9 mouse cellular contexts compared by ENCODE assay signal in genomic region chr13:21253569-21253968, GRCm38 (mm10). TPM values are rescaled to one million over a fixed set of nuclear protein-coding genes. Genes with fewer than 3 reads are reported as not detected.
DNase-seq lines count a peak whose midpoint lies in the region; ATAC-seq and TF ChIP-seq lines count a peak whose summit lies in the region.
"Had no signal": no experiment of that assay in that cellular context is flagged by ENCODE, and none has a peak within 500 bp of the region (broad histone marks: within the 10 kb centered on the region; RNA-seq: fewer than 3 reads in every experiment).

No protein-coding gene starts in this region.

- WGBS in forebrain, embryonic 12.5 days, result under 1% methylated on average over 12 of the region's 12 CpGs
- 2% methylated on average over 12 of the region's 12 CpGs for WGBS in liver, embryonic 15.5 days (ENCODE audit: insufficient replicate concordance)

- no peak for TF ChIP-seq CTCF in CH12.LX (conservative IDR thresholded peaks at IDR 0.05 in 1 of 2, IDR thresholded peaks at IDR 0.05 in 1 of 2; ENCODE audit: low read depth in 2 of 2, low read length in 2 of 2)

- no peak for TF ChIP-seq RAD21 in CH12.LX (IDR thresholded peaks at IDR 0.05; ENCODE audit: low read depth, low read length)

- H3K79me2 ChIP-seq in CH12.LX (replicated peaks; ENCODE audit: control insufficient read depth, extremely low read depth, insufficient read depth, poor library complexity, severe bottlenecking), result no peaks in the 10 kb centered on the region

- H3K4me2 ChIP-seq in CH12.LX (ENCODE audit: insufficient read depth, low read depth, poor library complexity, severe bottlenecking), result peak overlapping the region; percentile 97
- H3K4me2 ChIP-seq in forebrain, embryonic 12.5 days, result peak overlapping the region; percentile 62
- peak overlapping the region; percentile 72 for H3K4me2 ChIP-seq in liver, embryonic 15.5 days

- dilution Hi-C loops in CH12.LX (cut with MboI; ENCODE audit: extremely low pct_ligation_motif_present, extremely low pct_unique_long_range_greater_than_20kb, low sequenced_read_pairs), result no loop called here

- H3K36me3 ChIP-seq in CH12.LX (replicated peaks in 1 of 2; ENCODE audit: control insufficient read depth in 1 of 2, insufficient read depth in 1 of 2, low read length in 1 of 2), result no peaks in the 10 kb centered on the region
- no peaks in the 10 kb centered on the region for H3K36me3 ChIP-seq in forebrain, embryonic 12.5 days (replicated peaks)
- H3K36me3 ChIP-seq in liver, embryonic 15.5 days (replicated peaks), result no peaks in the 10 kb centered on the region

- ATAC-seq in forebrain, embryonic 12.5 days (ENCODE audit: low FRiP score), result peak; percentile 57
- ATAC-seq in liver, embryonic 15.5 days (ENCODE audit: insufficient read depth), result no peak

- peaks cover 7 to 13% of the 10 kb centered on the region in 2 experiments for H3K4me1 ChIP-seq in CH12.LX (ENCODE audit: control insufficient read depth in 1 of 2, insufficient read depth in 2 of 2)
- H3K4me1 ChIP-seq in forebrain, embryonic 12.5 days, result no peaks in the 10 kb centered on the region
- H3K4me1 ChIP-seq in liver, embryonic 15.5 days (replicated peaks), result peaks cover 6% of the 10 kb centered on the region

- H3K9ac ChIP-seq in CH12.LX (ENCODE audit: insufficient read depth, low read depth), result peak overlapping the region; percentile 26
- peak overlapping the region; percentile 56 for H3K9ac ChIP-seq in forebrain, embryonic 12.5 days
- H3K9ac ChIP-seq in liver, embryonic 15.5 days, result peak overlapping the region; percentile 18; the same call in 1 of the 2 replicates

- no peak for TF ChIP-seq EP300 in CH12.LX (IDR thresholded peaks at IDR 0.05; ENCODE audit: low read length)

- no peak overlapping the region for H3K27ac ChIP-seq in CH12.LX (ENCODE audit: insufficient read depth, low read depth)
- no peak overlapping the region for H3K27ac ChIP-seq in forebrain, embryonic 12.5 days
- H3K27ac ChIP-seq in liver, embryonic 15.5 days (replicated peaks), result no peak overlapping the region

- peaks cover 53% of the 10 kb centered on the region for H3K27me3 ChIP-seq in CH12.LX (replicated peaks)
- peaks cover 23% of the 10 kb centered on the region for H3K27me3 ChIP-seq in forebrain, embryonic 12.5 days
- H3K27me3 ChIP-seq in liver, embryonic 15.5 days, result peaks cover 44% of the 10 kb centered on the region

- H3K9me3 ChIP-seq in CH12.LX (replicated peaks; ENCODE audit: low read length), result no peaks in the 10 kb centered on the region
- H3K9me3 ChIP-seq in forebrain, embryonic 12.5 days, result no peaks in the 10 kb centered on the region
- H3K9me3 ChIP-seq in liver, embryonic 15.5 days (replicated peaks), result no peaks in the 10 kb centered on the region

- in situ Hi-C loops in CH12.LX (cut with MboI; ENCODE audit: low pct_ligation_motif_present, low pct_unique_long_range_greater_than_20kb, low sequenced_read_pairs), result no loop called here

- peak overlapping the region; percentile 61 to 75 (median 64) for H3K4me3 ChIP-seq in CH12.LX (replicated peaks in 1 of 3; ENCODE audit: low read depth in 2 of 3, low read length in 2 of 3, poor library complexity in 1 of 3)
- H3K4me3 ChIP-seq in forebrain, embryonic 12.5 days (replicated peaks), result peak overlapping the region; percentile 50
- H3K4me3 ChIP-seq in liver, embryonic 15.5 days (replicated peaks), result peak overlapping the region; percentile 57

- no peak for TF ChIP-seq POLR2A in CH12.LX (IDR thresholded peaks at IDR 0.05; ENCODE audit: low read depth, low read length)

- peak; percentile 30 to 47 for DNase-seq in cerebellum, postnatal 10 days
- DNase-seq in cerebellum, postnatal 4 days (ENCODE audit: low spot score in 2 of 2), result no peak
- DNase-seq in CH12.LX (ENCODE audit: extremely low read depth), result no peak
- DNase-seq in adrenal gland, postnatal 36 days, result no peak
- no peak for DNase-seq in left cerebral cortex, adult 9 months (ENCODE audit: low spot score in 2 of 2)
- DNase-seq in adrenal gland, postnatal 4 days (ENCODE audit: low spot score in 2 of 2), result no peak
- DNase-seq: B cell, adult 2 months had no signal

TF ChIP-seq in CH12.LX, 34 proteins besides CTCF, POLR2A, EP300 and RAD21:
- TF ChIP-seq MYC (IDR thresholded peaks at IDR 0.05; ENCODE audit: low read depth, low read length), result no peak
- no peak for TF ChIP-seq CHD2 (IDR thresholded peaks at IDR 0.05; ENCODE audit: low read length)
- no peak for TF ChIP-seq POLR2AphosphoS2 (IDR thresholded peaks at IDR 0.05; ENCODE audit: low read depth, low read length)
- no peak for TF ChIP-seq E2F4 (IDR thresholded peaks at IDR 0.05; ENCODE audit: insufficient replicate concordance, low read depth, low read length)
- TF ChIP-seq ELF1 (IDR thresholded peaks at IDR 0.05; ENCODE audit: low read depth, low read length), result no peak
- TF ChIP-seq PAX5 (IDR thresholded peaks at IDR 0.05; ENCODE audit: low read length), result no peak
- TF ChIP-seq MAZ (IDR thresholded peaks at IDR 0.05; ENCODE audit: low read depth, low read length), result no peak
- TF ChIP-seq USF1 (IDR thresholded peaks at IDR 0.05; ENCODE audit: low read depth, low read length), result no peak
- TF ChIP-seq KAT2A (IDR thresholded peaks at IDR 0.05; ENCODE audit: insufficient replicate concordance, low read length), result no peak
- no peak for TF ChIP-seq NELFE (IDR thresholded peaks at IDR 0.05; ENCODE audit: low read depth, low read length)
- TF ChIP-seq IRF4 (IDR thresholded peaks at IDR 0.05; ENCODE audit: low read depth, low read length), result no peak

RNA-seq across cellular contexts. Expression of gene Gpx5, which starts 39.0 kb away (rescaled TPM):
- total RNA-seq in CH12.LX (2012; rRNA removed) (not detected in 2 replicates), CH12.LX (2014; rRNA removed) (not detected in 2 replicates)
- not detected in 2 replicates for polyA plus RNA-seq in CH12.LX (2012; ENCODE audit: insufficient read length, low read depth)
- not detected in 2 replicates for polyA plus RNA-seq in forebrain, embryonic 12.5 days (2016; fragmentation: Nextera tagmentation; extraction: Ambion mirVana)
- not detected in 2 replicates for polyA plus RNA-seq in liver, embryonic 15.5 days (2015; fragmentation: Nextera tagmentation; extraction: Ambion mirVana)
- not detected for total RNA-seq in adrenal gland, postnatal 36 days (2021)
- total RNA-seq in adrenal gland, postnatal 4 days (2021), result not detected

RNA-seq across cellular contexts. Expression of gene Gpx6, which starts 58.4 kb away (rescaled TPM):
- total RNA-seq in CH12.LX (2012; rRNA removed) (0.29 TPM in 1 of 2 replicates, not detected in the other), CH12.LX (2014; rRNA removed) (1.3 and 1.4 TPM in 2 replicates)
- polyA plus RNA-seq in CH12.LX (2012; ENCODE audit: insufficient read length, low read depth), result 1.2 and 2.2 TPM in 2 replicates
- not detected in 2 replicates for polyA plus RNA-seq in forebrain, embryonic 12.5 days (2016; fragmentation: Nextera tagmentation; extraction: Ambion mirVana)
- not detected in 2 replicates for polyA plus RNA-seq in liver, embryonic 15.5 days (2015; fragmentation: Nextera tagmentation; extraction: Ambion mirVana)
- not detected for total RNA-seq in adrenal gland, postnatal 36 days (2021)
- under 1 TPM in 1 of 2 experiments, not detected in 1; 0.81 TPM for total RNA-seq in adrenal gland, postnatal 4 days (2021)

Comparison
In these comparisons a context has a peak if more than half of its experiments do, and no peak if none do; other contexts are left out.
1. DNase-seq: peak in cerebellum, postnatal 10 days (2 of 2); none in cerebellum, postnatal 4 days (0 of 2), CH12.LX (single experiment), adrenal gland, postnatal 36 days (0 of 2), left cerebral cortex, adult 9 months (0 of 2) and adrenal gland, postnatal 4 days (0 of 2).
2. Peak in every context shown above with its lines, with median percentiles within 50 percentile points of each other: H3K4me2 ChIP-seq, H3K4me3 ChIP-seq and H3K9ac ChIP-seq.